Comparison of ENCODE assay signal across 8 mouse cellular contexts in genomic region chr10:80264341-80265148, GRCm38 (mm10). TPM values are rescaled to one million over a fixed set of nuclear protein-coding genes. Genes with fewer than 3 reads are reported as not detected.
DNase-seq lines count a peak whose midpoint lies in the region; ATAC-seq and TF ChIP-seq lines count a peak whose summit lies in the region.

No protein-coding gene starts in this region.

- H3K4me3 ChIP-seq in embryonic facial prominence, embryonic 13.5 days, result peak overlapping the region; percentile 90
- peak overlapping the region; percentile 70 for H3K4me3 ChIP-seq in kidney, adult 2 months (ENCODE audit: insufficient read depth, low read depth, low read length)
- H3K4me3 ChIP-seq in limb, embryonic 12.5 days (replicated peaks), result peak overlapping the region; percentile 93
- peak overlapping the region; percentile 93 for H3K4me3 ChIP-seq in midbrain, embryonic 15.5 days
- H3K4me3 ChIP-seq in spleen, adult 2 months (ENCODE audit: extremely low read depth, insufficient read depth, insufficient read length), result peak overlapping the region; percentile 90

- peak overlapping the region; percentile 99 for H3K9ac ChIP-seq in embryonic facial prominence, embryonic 13.5 days
- H3K9ac ChIP-seq in limb, embryonic 12.5 days (replicated peaks), result peak overlapping the region; percentile 97
- H3K9ac ChIP-seq in midbrain, embryonic 15.5 days, result peak overlapping the region; percentile 96

- WGBS in embryonic facial prominence, embryonic 13.5 days, result 2% methylated on average over 78 of the region's 81 CpGs
- under 1% methylated on average over 81 of the region's 81 CpGs for WGBS in kidney, adult 2 months
- WGBS in limb, embryonic 12.5 days, result 2% methylated on average over 80 of the region's 81 CpGs
- 1% methylated on average over 75 of the region's 81 CpGs for WGBS in midbrain, embryonic 15.5 days
- under 1% methylated on average over 69 of the region's 81 CpGs for WGBS in spleen, adult 2 months

- H3K9me3 ChIP-seq in embryonic facial prominence, embryonic 13.5 days, result no peaks in the 10 kb centered on the region
- no peaks in the 10 kb centered on the region for H3K9me3 ChIP-seq in limb, embryonic 12.5 days
- H3K9me3 ChIP-seq in midbrain, embryonic 15.5 days, result no peaks in the 10 kb centered on the region

- TF ChIP-seq POLR2A in kidney, adult 2 months (IDR thresholded peaks at IDR 0.05; ENCODE audit: low read depth, low read length), result no peak
- peak; percentile 75 for TF ChIP-seq POLR2A in spleen, adult 2 months (IDR thresholded peaks at IDR 0.05; ENCODE audit: low read depth, low read length)

- peak overlapping the region; percentile 85 for H3K4me2 ChIP-seq in embryonic facial prominence, embryonic 13.5 days
- H3K4me2 ChIP-seq in limb, embryonic 12.5 days, result peak overlapping the region; percentile 79
- H3K4me2 ChIP-seq in midbrain, embryonic 15.5 days, result peak overlapping the region; percentile 74

- peak; percentile 93 for DNase-seq in 3134 (ENCODE audit: extremely low read depth, insufficient read length, low spot score)
- peak; percentile 99 to 100 for DNase-seq in adrenal gland, postnatal 36 days
- DNase-seq in heart, adult 18-20 months, result peak; percentile 97 to 99
- peak; percentile 100 for DNase-seq in kidney, adult 2 months
- peak; percentile 97 to 98 for DNase-seq in spleen, adult 2 months (ENCODE audit: low read depth in 1 of 2, low spot score in 2 of 2)

- H3K27ac ChIP-seq in embryonic facial prominence, embryonic 13.5 days, result peak overlapping the region; percentile 64
- H3K27ac ChIP-seq in kidney, adult 2 months (ENCODE audit: insufficient read depth, low read depth, low read length), result peak overlapping the region; percentile 93
- H3K27ac ChIP-seq in limb, embryonic 12.5 days, result peak overlapping the region; percentile 70
- H3K27ac ChIP-seq in midbrain, embryonic 15.5 days, result peak overlapping the region; percentile 81
- H3K27ac ChIP-seq in spleen, adult 2 months (ENCODE audit: insufficient read depth, low read length), result peak overlapping the region; percentile 80

- H3K27me3 ChIP-seq in embryonic facial prominence, embryonic 13.5 days, result no peaks in the 10 kb centered on the region
- H3K27me3 ChIP-seq in kidney, adult 2 months (replicated peaks; ENCODE audit: control insufficient read depth, insufficient read depth, low read length), result no peaks in the 10 kb centered on the region
- H3K27me3 ChIP-seq in limb, embryonic 12.5 days, result no peaks in the 10 kb centered on the region
- H3K27me3 ChIP-seq in midbrain, embryonic 15.5 days (replicated peaks), result no peaks in the 10 kb centered on the region
- no peaks in the 10 kb centered on the region for H3K27me3 ChIP-seq in spleen, adult 2 months (ENCODE audit: control insufficient read depth, insufficient read depth, low read length)

- TF ChIP-seq CTCF in kidney, adult 2 months (conservative IDR thresholded peaks at IDR 0.05; ENCODE audit: insufficient read depth, insufficient read length, low read depth, low read length), result no peak
- TF ChIP-seq CTCF in spleen, adult 2 months (IDR thresholded peaks at IDR 0.05; ENCODE audit: extremely low read depth, insufficient read depth, insufficient read length, insufficient replicate concordance), result no peak

- ATAC-seq in embryonic facial prominence, embryonic 13.5 days (ENCODE audit: insufficient number of reproducible peaks, insufficient read depth, low FRiP score, low TSS enrichment, low read depth), result 0 out of 2 replicates have a peak, but pooled peaks have one; percentile 40
- no peak for ATAC-seq in limb, embryonic 12.5 days (ENCODE audit: insufficient number of reproducible peaks, insufficient read depth, low FRiP score, low TSS enrichment, low read depth)
- peak; percentile 76 for ATAC-seq in midbrain, embryonic 15.5 days (replicated peaks)

- peaks cover 24% of the 10 kb centered on the region for H3K36me3 ChIP-seq in embryonic facial prominence, embryonic 13.5 days
- no peaks in the 10 kb centered on the region for H3K36me3 ChIP-seq in kidney, adult 2 months (ENCODE audit: control insufficient read depth, insufficient read depth, low read length)
- H3K36me3 ChIP-seq in limb, embryonic 12.5 days, result peaks cover 21% of the 10 kb centered on the region
- no peaks in the 10 kb centered on the region for H3K36me3 ChIP-seq in midbrain, embryonic 15.5 days (replicated peaks)
- no peaks in the 10 kb centered on the region for H3K36me3 ChIP-seq in spleen, adult 2 months (ENCODE audit: control insufficient read depth, insufficient read depth, low read length)

- H3K4me1 ChIP-seq in embryonic facial prominence, embryonic 13.5 days, result peaks cover 56% of the 10 kb centered on the region
- H3K4me1 ChIP-seq in kidney, adult 2 months (ENCODE audit: control insufficient read depth, insufficient read depth, low read length), result peaks cover 13% of the 10 kb centered on the region; the same call in 1 of the 2 replicates
- peaks cover 52% of the 10 kb centered on the region for H3K4me1 ChIP-seq in limb, embryonic 12.5 days (replicated peaks)
- H3K4me1 ChIP-seq in midbrain, embryonic 15.5 days, result peaks cover 77% of the 10 kb centered on the region
- peaks cover 17% of the 10 kb centered on the region for H3K4me1 ChIP-seq in spleen, adult 2 months (ENCODE audit: control insufficient read depth, insufficient read depth, insufficient read length)

RNA-seq across cellular contexts. Expression of gene Dazap1, which starts 3.3 kb away (rescaled TPM):
- 10 to 100 TPM; 82.1 to 90.4 TPM for total RNA-seq in adrenal gland, postnatal 36 days (2021)
- polyA plus RNA-seq in embryonic facial prominence, embryonic 13.5 days (2015; fragmentation: Nextera tagmentation; extraction: Ambion mirVana), result 66.0 and 70.6 TPM in 2 replicates
- 10 to 100 TPM; 46.9 to 58.8 TPM for total RNA-seq in heart, adult 18-20 months (2021)
- 45.6 and 49.1 TPM in 2 replicates for polyA plus RNA-seq in kidney, adult 2 months (2012; rRNA removed)
- 69.1 and 71.0 TPM in 2 replicates for polyA plus RNA-seq in limb, embryonic 12.5 days (2016; fragmentation: Nextera tagmentation; extraction: Ambion mirVana)
- polyA plus RNA-seq in midbrain, embryonic 15.5 days (2015; fragmentation: Nextera tagmentation; extraction: Ambion mirVana), result 60.5 and 60.8 TPM in 2 replicates
- polyA plus RNA-seq in spleen, adult 2 months (2012; rRNA removed), result 66.8 and 74.5 TPM in 2 replicates

RNA-seq across cellular contexts. Expression of gene Gamt, which starts 3.7 kb away (rescaled TPM):
- 100 to 1,000 TPM; 195 to 311 TPM for total RNA-seq in adrenal gland, postnatal 36 days (2021)
- polyA plus RNA-seq in embryonic facial prominence, embryonic 13.5 days (2015; fragmentation: Nextera tagmentation; extraction: Ambion mirVana), result 27.2 and 33.6 TPM in 2 replicates
- total RNA-seq in heart, adult 18-20 months (2021), result 10 to 100 TPM in 1 of 2 experiments, 1 to 10 TPM in 1; 8.9 to 14.8 TPM
- polyA plus RNA-seq in kidney, adult 2 months (2012; rRNA removed), result 66.7 and 68.4 TPM in 2 replicates
- 30.7 and 31.9 TPM in 2 replicates for polyA plus RNA-seq in limb, embryonic 12.5 days (2016; fragmentation: Nextera tagmentation; extraction: Ambion mirVana)
- polyA plus RNA-seq in midbrain, embryonic 15.5 days (2015; fragmentation: Nextera tagmentation; extraction: Ambion mirVana), result 16.8 and 18.9 TPM in 2 replicates
- polyA plus RNA-seq in spleen, adult 2 months (2012; rRNA removed), result 19.7 and 23.5 TPM in 2 replicates

RNA-seq across cellular contexts. Expression of gene Ndufs7, which starts 15.6 kb away (rescaled TPM):
- total RNA-seq in adrenal gland, postnatal 36 days (2021), result 100 to 1,000 TPM; 266 to 279 TPM
- 266 and 299 TPM in 2 replicates for polyA plus RNA-seq in embryonic facial prominence, embryonic 13.5 days (2015; fragmentation: Nextera tagmentation; extraction: Ambion mirVana)
- 1,000 to 10,000 TPM; 1,019 to 1,055 TPM for total RNA-seq in heart, adult 18-20 months (2021)
- polyA plus RNA-seq in kidney, adult 2 months (2012; rRNA removed), result 1,001 and 1,041 TPM in 2 replicates
- polyA plus RNA-seq in limb, embryonic 12.5 days (2016; fragmentation: Nextera tagmentation; extraction: Ambion mirVana), result 258 and 278 TPM in 2 replicates
- 290 and 305 TPM in 2 replicates for polyA plus RNA-seq in midbrain, embryonic 15.5 days (2015; fragmentation: Nextera tagmentation; extraction: Ambion mirVana)
- polyA plus RNA-seq in spleen, adult 2 months (2012; rRNA removed), result 314 and 402 TPM in 2 replicates

RNA-seq across cellular contexts. Expression of gene Rps15, which starts 27.7 kb away (rescaled TPM):
- 1,000 to 10,000 TPM; 1,173 to 1,236 TPM for total RNA-seq in adrenal gland, postnatal 36 days (2021)
- polyA plus RNA-seq in embryonic facial prominence, embryonic 13.5 days (2015; fragmentation: Nextera tagmentation; extraction: Ambion mirVana), result 1,000 and 1,047 TPM in 2 replicates
- 100 to 1,000 TPM; 745 to 872 TPM for total RNA-seq in heart, adult 18-20 months (2021)
- 1,371 and 1,777 TPM in 2 replicates for polyA plus RNA-seq in kidney, adult 2 months (2012; rRNA removed)
- polyA plus RNA-seq in limb, embryonic 12.5 days (2016; fragmentation: Nextera tagmentation; extraction: Ambion mirVana), result 926 and 930 TPM in 2 replicates
- polyA plus RNA-seq in midbrain, embryonic 15.5 days (2015; fragmentation: Nextera tagmentation; extraction: Ambion mirVana), result 516 and 528 TPM in 2 replicates
- 2,107 and 2,204 TPM in 2 replicates for polyA plus RNA-seq in spleen, adult 2 months (2012; rRNA removed)

RNA-seq across cellular contexts. Expression of gene Apc2, which starts 31.2 kb away (rescaled TPM):
- 1 to 10 TPM in 1 of 2 experiments, under 1 TPM in 1; 0.70 to 1.5 TPM for total RNA-seq in adrenal gland, postnatal 36 days (2021)
- 9.3 and 9.4 TPM in 2 replicates for polyA plus RNA-seq in embryonic facial prominence, embryonic 13.5 days (2015; fragmentation: Nextera tagmentation; extraction: Ambion mirVana)
- total RNA-seq in heart, adult 18-20 months (2021), result 1 to 10 TPM; 2.6 to 2.8 TPM
- 0.74 and 0.95 TPM in 2 replicates for polyA plus RNA-seq in kidney, adult 2 months (2012; rRNA removed)
- polyA plus RNA-seq in limb, embryonic 12.5 days (2016; fragmentation: Nextera tagmentation; extraction: Ambion mirVana), result 4.7 and 5.3 TPM in 2 replicates
- polyA plus RNA-seq in midbrain, embryonic 15.5 days (2015; fragmentation: Nextera tagmentation; extraction: Ambion mirVana), result 223 and 247 TPM in 2 replicates
- 0.68 and 1.00 TPM in 2 replicates for polyA plus RNA-seq in spleen, adult 2 months (2012; rRNA removed)
